Mouse (Mus musculus): ENCODE data around the gene Cemip2. TPM values are rescaled to one million over a fixed set of nuclear protein-coding genes. Genes with fewer than 3 reads are reported as not detected.
A peak's percentile ranks its signal among the peaks of the same experiment; 100 is the strongest.

The Cemip2 gene
- polyA plus RNA-seq, 1 experiment from 2014 or later, result 52.2 TPM

DNA sequence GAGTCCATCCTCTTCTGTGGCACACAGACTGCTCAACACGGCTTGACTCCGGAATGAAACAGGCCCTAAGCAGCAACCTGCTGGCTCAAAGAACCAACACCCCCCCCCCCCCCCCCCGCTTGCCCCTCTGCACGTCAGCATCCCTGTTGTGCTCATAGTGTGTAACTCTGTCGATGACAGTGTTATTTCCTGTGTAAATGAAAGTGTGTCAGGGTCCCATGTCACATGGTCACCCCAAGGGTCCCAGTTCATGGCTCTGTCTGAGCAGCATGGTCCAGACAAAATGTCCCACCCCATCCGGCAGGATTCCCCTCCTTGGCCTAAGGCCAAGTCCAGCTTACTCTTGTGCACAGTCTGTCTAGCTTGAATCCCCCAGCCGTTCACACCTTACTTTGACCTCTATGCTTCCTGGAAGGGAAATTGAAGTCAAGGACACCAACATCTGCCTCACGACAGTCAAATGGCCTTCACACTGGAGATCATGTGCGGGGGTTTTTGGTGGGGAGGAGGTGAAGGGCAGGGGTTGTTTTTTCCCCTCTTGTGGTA, 10.6 kb upstream of the Cemip2 start:
- Histone ChIP-seq H3K9ac (replicated peaks; ENCODE audit: low read length) (no peak overlapping the region), H3K4me2 (ENCODE audit: low read depth, low read length) (no peak overlapping the region), H3K36me3 (replicated peaks; ENCODE audit: control insufficient read depth, insufficient read depth, low read depth, low read length) (no peaks in the 10 kb centered on the region), H3K4me3 (ENCODE audit: low read depth, low read length) (no peak overlapping the region), H3K4me1 (ENCODE audit: control insufficient read depth, insufficient read depth, low read length) (no peaks in the 10 kb centered on the region), H3K9me3 (replicated peaks; ENCODE audit: control insufficient read depth, low read length) (no peaks in the 10 kb centered on the region), H3K27ac (replicated peaks; ENCODE audit: low read depth, low read length) (no peak overlapping the region), H3K27me3 (ENCODE audit: control insufficient read depth, insufficient read depth, low read length) (no peaks in the 10 kb centered on the region)
- ATAC-seq (replicated peaks; ENCODE audit: insufficient number of reproducible peaks, low FRiP score, low TSS enrichment, low read depth), result no peak
- DNase-seq (ENCODE audit: low spot score), result no peak
- 89% methylated on average over 9 of the region's 9 CpGs for WGBS

DNA sequence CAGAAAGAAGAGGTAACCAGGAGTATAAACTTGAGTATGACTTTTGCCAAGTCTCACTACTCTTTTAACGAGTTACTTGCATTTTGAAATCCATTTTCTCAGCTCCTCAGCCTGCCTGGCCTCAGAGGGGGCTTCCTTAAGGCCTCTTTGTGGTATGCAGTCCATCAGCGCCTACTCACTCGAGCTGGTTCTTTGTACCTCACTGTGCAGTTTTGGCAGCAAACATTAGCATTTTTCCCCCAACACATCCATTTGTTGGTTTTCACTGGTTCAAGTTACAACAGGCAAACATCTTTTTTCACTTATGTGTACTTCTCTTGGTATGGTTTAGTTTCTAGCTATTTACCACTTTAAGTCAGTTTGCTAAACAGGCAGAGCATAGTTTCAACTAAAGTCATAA, 8.3 kb upstream of the Cemip2 start:
- no peaks in the 10 kb centered on the region for H3K27me3 ChIP-seq (ENCODE audit: control insufficient read depth, insufficient read depth, low read length)
- no peaks in the 10 kb centered on the region for H3K9me3 ChIP-seq (replicated peaks; ENCODE audit: control insufficient read depth, low read length)
- WGBS, result 62% methylated on average over 3 of the region's 3 CpGs
- H3K27ac ChIP-seq (replicated peaks; ENCODE audit: low read depth, low read length), result no peak overlapping the region
- DNase-seq (ENCODE audit: low spot score) (no peak), ATAC-seq (replicated peaks; ENCODE audit: insufficient number of reproducible peaks, low FRiP score, low TSS enrichment, low read depth) (no peak)
- H3K4me3 ChIP-seq (ENCODE audit: low read depth, low read length), result no peak overlapping the region
- no peak overlapping the region for H3K9ac ChIP-seq (replicated peaks; ENCODE audit: low read length)
- no peak overlapping the region for H3K4me2 ChIP-seq (ENCODE audit: low read depth, low read length)
- no peaks in the 10 kb centered on the region for H3K36me3 ChIP-seq (replicated peaks; ENCODE audit: control insufficient read depth, insufficient read depth, low read depth, low read length)
- no peaks in the 10 kb centered on the region for H3K4me1 ChIP-seq (ENCODE audit: control insufficient read depth, insufficient read depth, low read length)

DNA sequence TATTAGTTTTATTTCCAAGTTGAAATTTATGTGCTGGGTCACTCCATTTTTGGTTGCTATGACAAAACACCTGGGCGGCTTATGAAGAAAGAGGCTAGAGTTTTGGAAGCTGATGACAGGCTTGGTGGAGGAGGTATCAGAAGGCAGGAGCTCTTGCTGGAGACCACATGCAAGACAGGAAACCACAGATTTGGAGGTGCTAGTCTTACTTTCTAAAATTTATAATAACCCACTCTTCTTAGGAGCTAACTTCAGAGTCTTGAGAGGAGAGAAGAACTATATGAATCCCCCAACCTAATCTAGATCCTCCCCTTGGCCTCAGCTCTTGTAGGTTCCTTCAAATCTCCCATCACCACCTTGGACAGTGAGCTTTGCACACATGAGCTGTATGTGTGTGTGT, 6.6 kb upstream of the Cemip2 start:
- Histone ChIP-seq H3K9ac (replicated peaks; ENCODE audit: low read length) (no peak overlapping the region), H3K27me3 (ENCODE audit: control insufficient read depth, insufficient read depth, low read length) (no peaks in the 10 kb centered on the region), H3K27ac (replicated peaks; ENCODE audit: low read depth, low read length) (no peak overlapping the region), H3K36me3 (replicated peaks; ENCODE audit: control insufficient read depth, insufficient read depth, low read depth, low read length) (no peaks in the 10 kb centered on the region), H3K9me3 (replicated peaks; ENCODE audit: control insufficient read depth, low read length) (no peaks in the 10 kb centered on the region), H3K4me2 (ENCODE audit: low read depth, low read length) (no peak overlapping the region), H3K4me1 (ENCODE audit: control insufficient read depth, insufficient read depth, low read length) (no peaks in the 10 kb centered on the region), H3K4me3 (ENCODE audit: low read depth, low read length) (no peak overlapping the region)
- 94% methylated on average over 1 of the region's 1 CpGs for WGBS
- DNase-seq (ENCODE audit: low spot score) (no peak), ATAC-seq (replicated peaks; ENCODE audit: insufficient number of reproducible peaks, low FRiP score, low TSS enrichment, low read depth) (no peak)

DNA sequence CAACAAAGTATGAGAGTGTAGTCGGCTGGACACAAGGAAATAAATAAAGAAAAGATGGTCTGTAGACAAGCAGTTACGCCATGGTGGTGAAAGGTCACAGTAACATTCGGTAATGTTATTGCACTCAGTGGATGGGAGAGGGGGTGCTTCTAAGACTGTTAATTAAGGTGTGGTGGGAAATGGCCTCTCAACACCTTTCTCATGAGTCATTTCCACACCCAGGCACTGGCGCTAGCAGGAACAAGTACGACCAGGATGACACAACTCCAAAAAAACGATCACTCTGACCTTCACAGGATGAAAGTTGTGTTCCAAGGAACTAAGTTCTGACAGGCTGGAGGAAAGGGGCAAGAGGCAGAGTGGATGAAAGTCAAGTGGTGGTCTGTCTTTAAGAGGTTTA, 4.5 kb upstream of the Cemip2 start:
- ATAC-seq (replicated peaks; ENCODE audit: insufficient number of reproducible peaks, low FRiP score, low TSS enrichment, low read depth) (no peak), DNase-seq (ENCODE audit: low spot score) (no peak)
- H3K4me3 ChIP-seq (ENCODE audit: low read depth, low read length), result no peak overlapping the region
- H3K4me2 ChIP-seq (ENCODE audit: low read depth, low read length), result no peak overlapping the region
- H3K27me3 ChIP-seq (ENCODE audit: control insufficient read depth, insufficient read depth, low read length), result no peaks in the 10 kb centered on the region
- no peak overlapping the region for H3K27ac ChIP-seq (replicated peaks; ENCODE audit: low read depth, low read length)
- WGBS, result 74% methylated on average over 6 of the region's 6 CpGs
- no peaks in the 10 kb centered on the region for H3K36me3 ChIP-seq (replicated peaks; ENCODE audit: control insufficient read depth, insufficient read depth, low read depth, low read length)
- H3K9me3 ChIP-seq (replicated peaks; ENCODE audit: control insufficient read depth, low read length), result no peaks in the 10 kb centered on the region
- H3K9ac ChIP-seq (replicated peaks; ENCODE audit: low read length), result no peak overlapping the region
- no peaks in the 10 kb centered on the region for H3K4me1 ChIP-seq (ENCODE audit: control insufficient read depth, insufficient read depth, low read length)

DNA sequence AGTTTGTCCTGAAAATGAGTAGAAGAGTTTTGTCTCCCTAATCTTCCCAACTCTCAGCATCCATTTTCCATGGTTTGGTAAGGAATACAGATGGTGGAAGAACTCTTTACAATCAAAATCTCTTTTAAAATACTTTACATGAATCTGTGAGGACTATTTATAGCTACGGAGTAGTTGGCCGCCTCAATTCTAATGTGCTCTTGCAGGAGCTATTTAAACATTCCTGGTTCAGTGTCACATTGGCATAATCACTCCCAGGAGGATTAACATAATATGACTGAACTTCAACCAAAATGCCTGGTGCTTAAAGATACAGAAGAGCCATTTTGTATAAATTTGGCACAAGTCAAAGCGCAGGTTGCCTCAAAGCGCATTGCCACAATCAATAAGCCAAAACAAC, 2.5 kb upstream of the Cemip2 start:
- H3K36me3 ChIP-seq (replicated peaks; ENCODE audit: control insufficient read depth, insufficient read depth, low read depth, low read length), result no peaks in the 10 kb centered on the region
- no peak overlapping the region for H3K9ac ChIP-seq (replicated peaks; ENCODE audit: low read length)
- H3K27me3 ChIP-seq (ENCODE audit: control insufficient read depth, insufficient read depth, low read length), result no peaks in the 10 kb centered on the region
- ATAC-seq (replicated peaks; ENCODE audit: insufficient number of reproducible peaks, low FRiP score, low TSS enrichment, low read depth) (no peak), DNase-seq (ENCODE audit: low spot score) (no peak)
- H3K4me1 ChIP-seq (ENCODE audit: control insufficient read depth, insufficient read depth, low read length), result peaks cover 5% of the 10 kb centered on the region; the same call in 1 of the 2 replicates
- no peak overlapping the region for H3K4me3 ChIP-seq (ENCODE audit: low read depth, low read length)
- no peak overlapping the region for H3K27ac ChIP-seq (replicated peaks; ENCODE audit: low read depth, low read length)
- no peak overlapping the region for H3K4me2 ChIP-seq (ENCODE audit: low read depth, low read length)
- H3K9me3 ChIP-seq (replicated peaks; ENCODE audit: control insufficient read depth, low read length), result no peaks in the 10 kb centered on the region
- 77% methylated on average over 4 of the region's 4 CpGs for WGBS

DNA sequence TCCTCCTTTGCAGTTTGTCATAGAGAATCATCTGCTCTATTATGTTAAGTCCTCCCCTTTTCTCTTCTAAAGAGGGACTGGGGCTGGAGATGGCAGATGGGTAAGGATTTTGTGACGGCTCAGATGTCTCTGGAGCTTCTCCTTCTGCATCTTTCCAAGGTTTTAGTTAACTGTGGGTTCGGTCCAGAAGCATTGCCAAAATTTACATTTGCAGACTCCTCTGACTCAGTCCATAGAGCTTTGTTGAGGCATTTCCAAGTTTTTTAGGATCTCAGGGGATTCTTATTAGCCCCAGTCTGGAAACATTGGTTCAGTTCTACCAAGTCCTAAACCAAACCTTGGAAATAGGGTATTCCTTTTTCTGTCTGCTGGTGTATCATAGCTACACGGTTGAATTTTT, 1.5 kb upstream of the Cemip2 start:
- peaks cover 8% of the 10 kb centered on the region; the same call in 1 of the 2 replicates for H3K4me1 ChIP-seq (ENCODE audit: control insufficient read depth, insufficient read depth, low read length)
- H3K27me3 ChIP-seq (ENCODE audit: control insufficient read depth, insufficient read depth, low read length), result no peaks in the 10 kb centered on the region
- no peak overlapping the region for H3K9ac ChIP-seq (replicated peaks; ENCODE audit: low read length)
- no peak overlapping the region for H3K27ac ChIP-seq (replicated peaks; ENCODE audit: low read depth, low read length)
- no peak for DNase-seq (ENCODE audit: low spot score)
- no peak for ATAC-seq (replicated peaks; ENCODE audit: insufficient number of reproducible peaks, low FRiP score, low TSS enrichment, low read depth)
- H3K36me3 ChIP-seq (replicated peaks; ENCODE audit: control insufficient read depth, insufficient read depth, low read depth, low read length), result no peaks in the 10 kb centered on the region
- no peaks in the 10 kb centered on the region for H3K9me3 ChIP-seq (replicated peaks; ENCODE audit: control insufficient read depth, low read length)
- WGBS, result 64% methylated on average over 3 of the region's 3 CpGs
- H3K4me3 ChIP-seq (ENCODE audit: low read depth, low read length), result no peak overlapping the region
- H3K4me2 ChIP-seq (ENCODE audit: low read depth, low read length), result no peak overlapping the region

DNA sequence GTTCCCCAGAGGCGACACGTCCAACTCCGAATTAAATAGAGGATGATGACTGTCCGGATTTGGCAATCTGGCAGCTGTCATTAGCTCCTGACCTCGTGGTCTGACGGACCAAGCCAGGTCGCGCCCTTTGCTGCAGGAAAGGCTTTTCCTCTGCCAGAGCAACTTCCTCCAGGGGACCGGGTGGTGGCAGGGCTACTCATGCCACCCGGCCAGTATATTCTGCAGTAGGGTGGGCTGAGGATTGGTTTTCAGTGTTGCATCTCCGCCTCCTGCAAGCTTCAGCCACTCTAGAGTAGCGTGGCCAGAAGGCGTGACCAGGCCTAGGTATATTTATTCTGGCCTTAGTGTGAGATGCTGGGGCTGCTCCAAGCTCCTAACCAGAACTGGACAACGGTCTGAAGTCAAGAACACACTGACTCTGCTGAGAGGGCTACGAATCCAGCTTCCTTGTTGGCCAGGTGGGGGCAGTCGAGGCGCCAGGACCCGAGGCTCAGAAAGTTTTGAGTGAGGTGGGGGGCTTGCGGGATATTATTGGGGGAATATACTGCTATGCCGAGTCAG, 891 bp upstream of the Cemip2 start:
- no peaks in the 10 kb centered on the region for H3K27me3 ChIP-seq (ENCODE audit: control insufficient read depth, insufficient read depth, low read length)
- DNase-seq (ENCODE audit: low spot score) (peak; percentile 67), ATAC-seq (replicated peaks; ENCODE audit: insufficient number of reproducible peaks, low FRiP score, low TSS enrichment, low read depth) (peak; percentile 7; the same call in 1 of the 2 replicates)
- peaks cover 8% of the 10 kb centered on the region; the same call in 1 of the 2 replicates for H3K4me1 ChIP-seq (ENCODE audit: control insufficient read depth, insufficient read depth, low read length)
- H3K9me3 ChIP-seq (replicated peaks; ENCODE audit: control insufficient read depth, low read length), result no peaks in the 10 kb centered on the region
- no peak overlapping the region for H3K9ac ChIP-seq (replicated peaks; ENCODE audit: low read length)
- no peaks in the 10 kb centered on the region for H3K36me3 ChIP-seq (replicated peaks; ENCODE audit: control insufficient read depth, insufficient read depth, low read depth, low read length)
- H3K4me2 ChIP-seq (ENCODE audit: low read depth, low read length), result peak overlapping the region; percentile 23; the same call in 1 of the 2 replicates
- 13% methylated on average over 20 of the region's 20 CpGs for WGBS
- peak overlapping the region; percentile 1; the same call in 1 of the 2 replicates for H3K4me3 ChIP-seq (ENCODE audit: low read depth, low read length)
- no peak overlapping the region for H3K27ac ChIP-seq (replicated peaks; ENCODE audit: low read depth, low read length)

DNA sequence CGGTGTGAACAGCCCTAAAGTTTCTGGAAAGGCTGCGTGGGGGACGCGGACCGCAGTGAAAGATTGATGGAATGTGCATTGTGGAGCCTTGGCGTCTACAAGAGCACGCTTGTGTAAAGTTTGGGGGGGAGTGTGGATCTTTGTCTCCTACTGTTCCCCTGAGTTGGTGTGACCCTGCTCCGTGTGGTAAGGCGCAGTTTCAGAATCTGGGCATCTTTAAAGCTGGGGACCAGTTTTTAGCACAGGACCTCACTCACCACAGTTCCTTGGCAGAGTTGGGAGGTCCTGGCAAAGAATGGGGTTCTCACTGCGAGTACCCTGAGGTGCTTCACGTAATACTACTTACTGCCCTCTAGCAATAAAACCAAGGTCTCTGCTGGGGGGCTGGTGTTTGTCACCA, 964 bp downstream of the Cemip2 start:
- DNase-seq (ENCODE audit: low spot score), result no peak
- ATAC-seq (replicated peaks; ENCODE audit: insufficient number of reproducible peaks, low FRiP score, low TSS enrichment, low read depth), result no peak
- no peaks in the 10 kb centered on the region for H3K36me3 ChIP-seq (replicated peaks; ENCODE audit: control insufficient read depth, insufficient read depth, low read depth, low read length)
- no peaks in the 10 kb centered on the region for H3K27me3 ChIP-seq (ENCODE audit: control insufficient read depth, insufficient read depth, low read length)
- peak overlapping the region; percentile 76 for H3K4me3 ChIP-seq (ENCODE audit: low read depth, low read length)
- WGBS, result 0% methylated on average over 11 of the region's 11 CpGs
- peak overlapping the region; percentile 88 for H3K27ac ChIP-seq (replicated peaks; ENCODE audit: low read depth, low read length)
- H3K9me3 ChIP-seq (replicated peaks; ENCODE audit: control insufficient read depth, low read length), result no peaks in the 10 kb centered on the region
- H3K9ac ChIP-seq (replicated peaks; ENCODE audit: low read length), result peak overlapping the region; percentile 81
- peaks cover 8% of the 10 kb centered on the region; the same call in 1 of the 2 replicates for H3K4me1 ChIP-seq (ENCODE audit: control insufficient read depth, insufficient read depth, low read length)
- peak overlapping the region; percentile 72 for H3K4me2 ChIP-seq (ENCODE audit: low read depth, low read length)

Data from embryonic facial prominence, embryonic 11.5 days (tissue).